Mouse (Mus musculus): ENCODE results near the gene Zfp385a. TPM values are rescaled to one million over a fixed set of nuclear protein-coding genes. Genes with fewer than 3 reads are reported as not detected.

The Zfp385a gene
- total and polyA plus RNA-seq, 3 experiments = 4.4 to 54.0 TPM; not detected in 1

DNA sequence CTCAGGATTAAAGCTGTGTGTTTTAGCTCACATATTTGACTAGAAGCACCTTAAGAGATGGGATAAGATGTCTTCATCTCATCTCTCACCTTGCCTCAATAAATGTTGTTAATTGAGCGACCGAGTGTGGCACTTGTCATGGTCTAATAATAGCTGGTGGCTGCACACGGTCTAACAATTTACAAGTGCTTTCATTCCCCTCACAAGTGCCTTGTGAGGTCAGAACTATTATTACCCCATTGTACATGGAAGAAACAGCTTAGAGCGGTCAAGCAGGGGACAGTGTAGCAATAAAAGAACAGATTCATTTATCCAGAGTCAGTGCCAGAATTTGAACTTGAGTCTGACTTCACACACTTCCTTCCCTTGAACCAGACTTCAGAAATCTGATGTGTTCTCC, 15.5 kb upstream of the Zfp385a start:
- H3K79me2 ChIP-seq (ENCODE audit: control insufficient read depth, insufficient read depth, low read length, poor library complexity) = peaks cover 4% of the 10 kb centered on the region; the same call in 1 of the 2 replicates
- H3K4me1 ChIP-seq (ENCODE audit: control insufficient read depth in 1 of 2, insufficient read depth in 2 of 2, low read length in 2 of 2) = peaks cover 4 to 12% of the 10 kb centered on the region in 2 experiments; a peak in 2 of 4 replicates
- peaks cover 1 to 15% of the 10 kb centered on the region in 2 experiments; a peak in 3 of 4 replicates for H3K36me3 ChIP-seq (ENCODE audit: control insufficient read depth in 1 of 2, insufficient read depth in 2 of 2, low read length in 2 of 2)
- H3K9me3 ChIP-seq (replicated peaks; ENCODE audit: insufficient read depth, low read length) = no peaks in the 10 kb centered on the region
- TF ChIP-seq JUND (IDR thresholded peaks at IDR 0.05; ENCODE audit: low read depth, low read length) (no peak), MAFK (IDR thresholded peaks at IDR 0.05; ENCODE audit: borderline replicate concordance, low read depth, low read length) (no peak), MEF2A (IDR thresholded peaks at IDR 0.05; ENCODE audit: extremely low read depth, insufficient replicate concordance, low read depth, low read length, poor library complexity, severe bottlenecking) (no peak), EP300 (IDR thresholded peaks at IDR 0.05; ENCODE audit: low read depth in 1 of 2, low read length in 2 of 2) (no peak), CHD2 (IDR thresholded peaks at IDR 0.05; ENCODE audit: low read length) (no peak), MXI1 (IDR thresholded peaks at IDR 0.05; ENCODE audit: low read depth, low read length) (no peak), HCFC1 (IDR thresholded peaks at IDR 0.05; ENCODE audit: low read depth, low read length) (no peak), SMC3 (IDR thresholded peaks at IDR 0.05; ENCODE audit: low read depth, low read length) (no peak), ZMIZ1 (IDR thresholded peaks at IDR 0.05; ENCODE audit: low read depth, low read length) (no peak), USF2 (IDR thresholded peaks at IDR 0.05; ENCODE audit: borderline replicate concordance in 1 of 2, insufficient read depth in 1 of 2, low read depth in 1 of 2, low read length in 2 of 2) (no peak), TCF12 (IDR thresholded peaks at IDR 0.05; ENCODE audit: low read depth, low read length) (no peak), CHD1 (IDR thresholded peaks at IDR 0.05; ENCODE audit: low read depth, low read length) (no peak)
- no peaks in the 10 kb centered on the region for H3K27me3 ChIP-seq (ENCODE audit: control insufficient read depth in 1 of 2, insufficient read depth in 2 of 2, low read length in 2 of 2)
- no peak for DNase-seq (ENCODE audit: low read depth, low spot score)
- no peak overlapping the region for H3K4me3 ChIP-seq (ENCODE audit: control insufficient read depth in 1 of 2, insufficient read depth in 1 of 2, low read depth in 2 of 2, low read length in 2 of 2)
- H3K27ac ChIP-seq (ENCODE audit: control insufficient read depth, low read depth, low read length) = no peak overlapping the region
- H3K9ac ChIP-seq (ENCODE audit: control insufficient read depth, low read depth, low read length, poor library complexity, severe bottlenecking) = no peak overlapping the region

DNA sequence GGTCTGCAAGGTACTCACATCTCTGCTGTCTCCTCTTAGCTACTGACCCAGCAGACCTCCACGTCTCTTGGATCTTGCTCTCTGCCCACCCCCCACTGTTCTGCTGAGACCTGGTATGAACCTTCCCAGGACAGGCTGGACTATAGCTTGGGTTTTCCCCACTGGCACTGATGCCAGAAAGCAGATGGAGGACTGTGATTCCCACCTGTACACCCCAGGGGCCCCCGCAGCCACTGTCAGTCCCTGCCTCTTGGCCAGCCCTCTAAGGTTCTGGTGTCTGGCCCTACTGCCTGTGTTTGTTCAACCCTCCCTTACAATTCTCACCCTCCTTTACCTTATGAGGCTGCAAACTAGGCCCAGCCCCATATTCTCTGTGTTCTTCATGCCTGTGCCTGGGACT, 14.8 kb upstream of the Zfp385a start:
- Histone ChIP-seq H3K4me1 (ENCODE audit: control insufficient read depth in 1 of 2, insufficient read depth in 2 of 2, low read length in 2 of 2) (peaks cover 4 to 8% of the 10 kb centered on the region in 2 experiments; a peak in 2 of 4 replicates), H3K27ac (ENCODE audit: control insufficient read depth, low read depth, low read length) (no peak overlapping the region), H3K4me3 (ENCODE audit: control insufficient read depth in 1 of 2, insufficient read depth in 1 of 2, low read depth in 2 of 2, low read length in 2 of 2) (no peak overlapping the region), H3K79me2 (ENCODE audit: control insufficient read depth, insufficient read depth, low read length, poor library complexity) (no peaks in the 10 kb centered on the region), H3K9ac (ENCODE audit: control insufficient read depth, low read depth, low read length, poor library complexity, severe bottlenecking) (no peak overlapping the region), H3K36me3 (ENCODE audit: control insufficient read depth in 1 of 2, insufficient read depth in 2 of 2, low read length in 2 of 2) (peaks cover 1 to 7% of the 10 kb centered on the region in 2 experiments; a peak in 3 of 4 replicates), H3K9me3 (replicated peaks; ENCODE audit: insufficient read depth, low read length) (no peaks in the 10 kb centered on the region), H3K27me3 (ENCODE audit: control insufficient read depth in 1 of 2, insufficient read depth in 2 of 2, low read length in 2 of 2) (no peaks in the 10 kb centered on the region)
- DNase-seq (ENCODE audit: low read depth, low spot score) = no peak
- TF ChIP-seq TBP (IDR thresholded peaks at IDR 0.05; ENCODE audit: low read depth, low read length) (no peak), EP300 (IDR thresholded peaks at IDR 0.05; ENCODE audit: low read depth in 1 of 2, low read length in 2 of 2) (no peak), UBTF (IDR thresholded peaks at IDR 0.05; ENCODE audit: borderline replicate concordance, insufficient read depth, low read depth, low read length) (no peak), POLR2AphosphoS2 (IDR thresholded peaks at IDR 0.05; ENCODE audit: low read length) (no peak), SMC3 (IDR thresholded peaks at IDR 0.05; ENCODE audit: low read depth, low read length) (no peak), MAFK (IDR thresholded peaks at IDR 0.05; ENCODE audit: borderline replicate concordance, low read depth, low read length) (no peak), JUND (IDR thresholded peaks at IDR 0.05; ENCODE audit: low read depth, low read length) (no peak), MAZ (IDR thresholded peaks at IDR 0.05; ENCODE audit: low read depth, low read length) (no peak), NRF1 (IDR thresholded peaks at IDR 0.05; ENCODE audit: insufficient read depth, low read depth, low read length, poor library complexity, severe bottlenecking) (no peak), ELF1 (IDR thresholded peaks at IDR 0.05; ENCODE audit: low read depth, low read length) (no peak), ZC3H11A (IDR thresholded peaks at IDR 0.05; ENCODE audit: low read depth, low read length) (no peak), CTCF (IDR thresholded peaks at IDR 0.05 in 2 of 3, conservative IDR thresholded peaks at IDR 0.05 in 1 of 3; ENCODE audit: control insufficient read depth in 1 of 3, insufficient read depth in 1 of 3, low read depth in 2 of 3, low read length in 3 of 3, poor library complexity in 1 of 3, severe bottlenecking in 1 of 3) (no peak), GABPA (IDR thresholded peaks at IDR 0.05; ENCODE audit: low read depth, low read length) (no peak), POLR2AphosphoS5 (IDR thresholded peaks at IDR 0.05; ENCODE audit: borderline replicate concordance, low read depth, low read length) (no peak), KAT2A (conservative IDR thresholded peaks at IDR 0.05; ENCODE audit: low read depth, low read length) (no peak), CHD2 (IDR thresholded peaks at IDR 0.05; ENCODE audit: low read length) (no peak), CHD1 (IDR thresholded peaks at IDR 0.05; ENCODE audit: low read depth, low read length) (no peak), USF1 (IDR thresholded peaks at IDR 0.05; ENCODE audit: low read depth, low read length) (no peak), MAX (IDR thresholded peaks at IDR 0.05; ENCODE audit: low read length) (no peak), BHLHE40 (IDR thresholded peaks at IDR 0.05; ENCODE audit: borderline replicate concordance, low read depth, low read length) (no peak)

Measured in MEL (cell line).